Mouse (Mus musculus) myocyte (in vitro differentiated cells): ENCODE data around the gene Epb41l4b.

Experiments used
- CEBPB ChIP-seq: IDR thresholded peaks from 2 replicates; pipeline ENCODE4 v1.6.1; 2011; ENCODE audit warnings: mild to moderate bottlenecking, moderate library complexity; ENCODE audit not compliant: poor library complexity, insufficient read depth, severe bottlenecking
- E2F4 ChIP-seq: IDR thresholded peaks from one replicate; pipeline ENCODE4 v1.6.1; 2011; ENCODE audit warnings: mild to moderate bottlenecking, control low read depth, moderate library complexity; ENCODE audit not compliant: insufficient read depth
- MYOD1 ChIP-seq, 3 experiments: IDR thresholded peaks; one replicate each; pipeline ENCODE4 v1.6.1; 2011; ENCODE audit warnings: control low read depth in 2 of 3, low read depth in 2 of 3, mild to moderate bottlenecking in 2 of 3, moderate library complexity in 1 of 3; ENCODE audit not compliant: insufficient read length in 2 of 3, control insufficient read depth in 1 of 3
- MYOG ChIP-seq, 3 experiments: IDR thresholded peaks; one replicate each; pipeline ENCODE4 v1.6.1; 2011; ENCODE audit warnings: control low read depth in 2 of 3, low read depth in 2 of 3, mild to moderate bottlenecking in 2 of 3; ENCODE audit not compliant: insufficient read length in 2 of 3, control insufficient read depth in 1 of 3, insufficient read depth in 1 of 3
- POLR2A ChIP-seq: IDR thresholded peaks from one replicate; pipeline ENCODE4 v1.6.1; 2011; ENCODE audit warnings: low read depth, mild to moderate bottlenecking, control low read depth, moderate library complexity; ENCODE audit not compliant: insufficient read length
- REST ChIP-seq: IDR thresholded peaks from one replicate; pipeline ENCODE4 v1.6.1; 2011; ENCODE audit warnings: mild to moderate bottlenecking, control low read depth, moderate library complexity; ENCODE audit not compliant: insufficient read depth, insufficient read length
- TCF12 ChIP-seq: IDR thresholded peaks from one replicate; pipeline ENCODE4 v1.6.1; 2011; ENCODE audit warnings: mild to moderate bottlenecking, control low read depth; ENCODE audit not compliant: poor library complexity, insufficient read depth, severe bottlenecking
- TCF3 ChIP-seq: IDR thresholded peaks from one replicate; pipeline ENCODE4 v1.6.1; 2011; ENCODE audit warnings: low read depth, control low read depth; ENCODE audit not compliant: insufficient read length
- USF1 ChIP-seq: IDR thresholded peaks from one replicate; pipeline ENCODE4 v1.6.1; 2011; ENCODE audit warnings: low read depth, mild to moderate bottlenecking, control low read depth, moderate library complexity

DNA sequence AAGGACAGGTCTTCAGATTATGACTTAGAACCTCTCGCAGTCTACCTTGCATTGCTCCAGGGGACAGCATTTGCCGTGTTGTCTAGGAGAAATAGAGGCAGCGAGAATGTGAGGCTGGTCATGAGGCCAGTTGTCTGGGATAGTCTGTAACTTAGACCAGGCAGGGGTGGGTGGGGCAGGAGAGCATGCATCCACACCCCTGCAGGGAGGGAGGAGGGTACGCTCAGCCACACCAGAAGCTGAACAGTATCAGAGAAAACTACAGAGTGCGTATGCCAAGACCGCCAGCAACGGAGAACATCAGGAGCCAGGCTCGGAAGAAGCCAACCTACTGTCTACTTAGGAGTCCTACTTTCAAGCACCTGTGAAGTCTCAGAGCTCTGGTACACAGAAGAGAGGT is 42.2 kb upstream of the Epb41l4b start:
- TF ChIP-seq MYOD1 (IDR thresholded peaks at IDR 0.05; ENCODE audit: control insufficient read depth in 1 of 3, insufficient read length in 2 of 3, low read depth in 2 of 3) (no peak), POLR2A (no peak), TCF3 (no peak), CEBPB (no peak), E2F4 (no peak), MYOG (IDR thresholded peaks at IDR 0.05; ENCODE audit: control insufficient read depth in 1 of 3, insufficient read depth in 1 of 3, insufficient read length in 2 of 3, low read depth in 2 of 3) (no peak), REST (no peak), USF1 (no peak), TCF12 (no peak)
